Mouse (Mus musculus): ENCODE data around the gene Prkab2.

- no peak for TF ChIP-seq CTCF (IDR thresholded peaks at IDR 0.05 in 2 of 3, conservative IDR thresholded peaks at IDR 0.05 in 1 of 3; ENCODE audit: control insufficient read depth in 1 of 3, insufficient read depth in 1 of 3, low read depth in 2 of 3, low read length in 3 of 3, poor library complexity in 1 of 3, severe bottlenecking in 1 of 3)
- TF ChIP-seq KAT2A (conservative IDR thresholded peaks at IDR 0.05; ENCODE audit: low read depth, low read length) = no peak
- TF ChIP-seq BHLHE40 (IDR thresholded peaks at IDR 0.05; ENCODE audit: borderline replicate concordance, low read depth, low read length) = no peak
- TF ChIP-seq RCOR1 (IDR thresholded peaks at IDR 0.05; ENCODE audit: low read depth, low read length) = no peak
- TF ChIP-seq EP300 (IDR thresholded peaks at IDR 0.05; ENCODE audit: low read depth in 1 of 2, low read length in 2 of 2) = no peak
- TF ChIP-seq SIN3A (IDR thresholded peaks at IDR 0.05; ENCODE audit: low read length) = no peak
- no peak for TF ChIP-seq POLR2A (IDR thresholded peaks at IDR 0.05; ENCODE audit: control insufficient read depth in 1 of 2, insufficient read depth in 1 of 2, low read depth in 1 of 2, low read length in 2 of 2, poor library complexity in 1 of 2)
- TF ChIP-seq MEF2A (IDR thresholded peaks at IDR 0.05; ENCODE audit: extremely low read depth, insufficient replicate concordance, low read depth, low read length, poor library complexity, severe bottlenecking) = no peak
Measured at GRCm38 (mm10) chr3:97674644-97675110, 16.7 kb downstream of the Prkab2 start, which contains the start of gene Gm17651.

Data from MEL (cell line).